Mouse (Mus musculus) embryonic facial prominence, embryonic 14.5 days (tissue): ENCODE data around the gene Atcay. TPM values are rescaled to one million over a fixed set of nuclear protein-coding genes. Genes with fewer than 3 reads are reported as not detected.
"Not testable (repeated sequence)": the region's sequence is repeated elsewhere in the genome, so short reads cannot be mapped to it uniquely, and the experiment has no call there.

Experiments used
- ATAC-seq: fragments of 200-750 bp; cut with Nextera tagmentation; 2 replicates; pipeline ENCODE4 v1.8.0; 2017; ENCODE audit warnings: low read depth, moderate number of reproducible peaks, moderate TSS enrichment
- DNase-seq: peaks from one replicate; pipeline ENCODE4 v3.0.0-alpha.2; 2015; ENCODE audit warnings: low spot score
- H3K27ac ChIP-seq: fragments of 300-500 bp; sonication (generic); replicated peaks from 2 replicates; pipeline ENCODE4 v1.5.1; 2014; ENCODE audit warnings: low read depth, mild to moderate bottlenecking, low read length, moderate library complexity
- H3K27me3 ChIP-seq: fragments of 300-500 bp; sonication (generic); replicated peaks from 2 replicates; pipeline ENCODE4 v1.6.1; 2014; ENCODE audit warnings: low read length; ENCODE audit not compliant: control insufficient read depth, insufficient read depth
- H3K36me3 ChIP-seq: fragments of 300-500 bp; sonication (generic); 2 replicates; pipeline ENCODE4 v1.6.1; 2014; ENCODE audit warnings: low read length, mixed read lengths; ENCODE audit not compliant: control insufficient read depth, insufficient read depth
- H3K4me1 ChIP-seq: fragments of 300-500 bp; sonication (generic); 2 replicates; pipeline ENCODE4 v1.6.1; 2014; ENCODE audit warnings: antibody characterized with exemption, low read length; ENCODE audit not compliant: control insufficient read depth, insufficient read depth
- H3K4me2 ChIP-seq: fragments of 300-500 bp; sonication (generic); 2 replicates; pipeline ENCODE4 v1.6.1; 2014; ENCODE audit warnings: low read depth, mild to moderate bottlenecking, low read length, moderate library complexity, mixed read lengths
- H3K4me3 ChIP-seq: fragments of 300-500 bp; sonication (generic); 2 replicates; pipeline ENCODE4 v1.5.1; 2014; ENCODE audit warnings: low read depth, mild to moderate bottlenecking, low read length
- H3K9ac ChIP-seq: fragments of 300-500 bp; sonication (generic); 2 replicates; pipeline ENCODE4 v1.6.1; 2014; ENCODE audit warnings: low read depth, mild to moderate bottlenecking, low read length, moderate library complexity, mixed read lengths
- H3K9me3 ChIP-seq: fragments of 300-500 bp; sonication (generic); 2 replicates; pipeline ENCODE4 v1.6.1; 2016; ENCODE audit warnings: low read length; ENCODE audit not compliant: control insufficient read depth
- WGBS: fragments of 180-500 bp; shearing (Covaris S2); extraction: QIAGEN DNeasy Blood & Tissue Kit; methylation state at CpG from one replicate; pipeline ENCODE4 v1.1.7; 2014; 5-methylcytosine and 5-hydroxymethylcytosine counted together
- polyA plus RNA-seq: library from polyadenylated mRNA; unstranded; fragments of >200 nt; fragmentation: Nextera tagmentation; extraction: Ambion mirVana; gene quantifications from 2 replicates; pipeline ENCODE4 v1.2.1, GENCODE M21; 2014

The Atcay gene
- polyA plus RNA-seq, 1 experiment from 2014 or later, result 2.4 TPM

DNA sequence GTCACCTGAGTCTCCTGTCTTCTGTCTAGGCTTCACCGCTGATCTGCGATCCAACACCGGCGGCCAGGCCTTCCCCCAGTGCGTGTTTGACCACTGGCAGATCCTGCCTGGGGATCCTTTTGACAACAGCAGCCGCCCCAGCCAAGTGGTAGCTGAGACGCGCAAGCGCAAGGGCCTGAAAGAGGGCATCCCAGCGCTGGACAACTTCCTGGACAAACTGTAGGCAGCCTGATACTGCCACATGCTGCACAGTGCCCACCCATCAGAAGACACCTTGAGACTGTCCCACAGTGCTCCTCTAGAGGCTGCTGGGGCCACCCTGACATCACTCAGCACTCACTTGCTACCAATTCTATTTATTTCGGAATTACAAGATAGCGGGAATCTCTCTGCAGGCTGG, 48.8 kb downstream of the Atcay start:
- WGBS, result 86% methylated on average over 11 of the region's 12 CpGs

DNA sequence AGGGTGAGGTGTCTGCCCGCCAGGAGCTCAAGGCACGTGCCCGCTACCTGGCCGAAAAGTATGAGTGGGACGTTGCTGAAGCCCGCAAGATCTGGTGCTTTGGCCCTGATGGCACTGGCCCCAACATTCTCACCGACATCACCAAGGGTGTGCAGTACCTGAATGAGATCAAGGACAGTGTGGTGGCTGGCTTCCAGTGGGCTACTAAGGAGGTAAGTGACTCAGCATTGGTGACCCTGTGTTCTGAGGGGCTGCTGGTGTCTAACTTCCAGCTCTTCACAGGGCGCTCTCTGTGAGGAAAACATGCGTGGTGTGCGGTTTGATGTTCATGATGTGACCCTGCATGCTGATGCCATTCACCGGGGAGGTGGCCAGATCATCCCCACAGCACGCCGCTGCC, 49.7 kb downstream of the Atcay start:
- WGBS, result 97% methylated on average over 13 of the region's 13 CpGs
- no peak overlapping the region for H3K27ac ChIP-seq

More for the DNA sequence above, 48.8 kb downstream of the Atcay start:
- H3K27ac ChIP-seq, result peak overlapping the region; percentile 30; the same call in 1 of the 2 replicates
- H3K9ac ChIP-seq, DNase-seq, H3K27me3 ChIP-seq, H3K4me2 ChIP-seq, H3K9me3 ChIP-seq, H3K4me3 ChIP-seq, ATAC-seq, H3K4me1 ChIP-seq: not testable (repeated sequence)
- H3K36me3 ChIP-seq, result peaks cover 78% of the 10 kb centered on the region

DNA sequence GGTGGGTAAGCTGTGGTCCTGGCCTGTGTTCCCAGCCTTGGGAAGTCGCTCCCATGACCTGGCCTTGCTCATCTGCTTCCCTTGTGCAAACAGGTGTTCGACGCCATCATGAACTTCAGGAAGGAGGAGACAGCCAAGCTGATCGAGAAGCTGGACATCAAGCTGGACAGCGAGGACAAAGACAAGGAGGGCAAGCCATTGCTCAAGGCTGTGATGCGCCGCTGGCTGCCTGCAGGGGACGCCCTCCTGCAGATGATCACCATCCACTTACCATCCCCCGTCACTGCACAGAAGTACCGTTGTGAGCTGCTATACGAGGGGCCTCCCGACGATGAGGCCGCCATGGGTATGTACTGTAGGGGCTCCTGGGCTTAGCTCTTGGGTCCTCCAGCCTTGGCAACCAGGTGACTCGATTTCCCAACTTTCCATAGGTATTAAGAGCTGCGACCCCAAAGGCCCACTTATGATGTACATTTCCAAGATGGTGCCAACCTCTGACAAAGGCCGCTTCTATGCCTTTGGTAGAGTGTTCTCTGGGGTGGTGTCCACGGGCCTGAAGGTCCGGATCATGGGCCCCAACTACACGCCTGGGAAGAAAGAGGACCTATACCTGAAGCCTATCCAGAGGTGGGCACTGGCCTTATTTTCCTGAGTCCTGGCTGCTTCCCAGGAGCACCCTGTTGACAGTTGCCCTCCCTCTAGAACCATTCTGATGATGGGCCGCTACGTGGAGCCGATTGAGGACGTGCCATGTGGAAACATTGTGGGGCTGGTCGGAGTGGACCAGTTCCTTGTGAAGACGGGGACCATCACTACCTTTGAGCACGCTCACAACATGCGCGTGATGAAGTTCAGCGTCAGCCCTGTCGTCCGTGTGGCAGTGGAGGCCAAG, 50.9 kb downstream of the Atcay start:
- no peaks in the 10 kb centered on the region for H3K9me3 ChIP-seq
- peak overlapping the region; percentile 33; the same call in 1 of the 2 replicates for H3K27ac ChIP-seq
- no peaks in the 10 kb centered on the region for H3K27me3 ChIP-seq
- no peak overlapping the region for H3K4me2 ChIP-seq
- no peak overlapping the region for H3K9ac ChIP-seq
- DNase-seq (no peak), ATAC-seq (no peak)
- peaks cover 63% of the 10 kb centered on the region for H3K36me3 ChIP-seq
- no peak overlapping the region for H3K4me3 ChIP-seq
- WGBS, result 89% methylated on average over 32 of the region's 32 CpGs
- peaks cover 3% of the 10 kb centered on the region; the same call in 1 of the 2 replicates for H3K4me1 ChIP-seq

More for the DNA sequence above, 49.7 kb downstream of the Atcay start:
- Histone ChIP-seq H3K36me3 (peaks cover 72% of the 10 kb centered on the region), H3K27me3 (no peaks in the 10 kb centered on the region), H3K4me3 (no peak overlapping the region), H3K4me1 (no peaks in the 10 kb centered on the region; the same call in 1 of the 2 replicates), H3K4me2 (no peak overlapping the region), H3K9ac (no peak overlapping the region), H3K9me3 (no peaks in the 10 kb centered on the region)
- ATAC-seq (no peak), DNase-seq (no peak)

DNA sequence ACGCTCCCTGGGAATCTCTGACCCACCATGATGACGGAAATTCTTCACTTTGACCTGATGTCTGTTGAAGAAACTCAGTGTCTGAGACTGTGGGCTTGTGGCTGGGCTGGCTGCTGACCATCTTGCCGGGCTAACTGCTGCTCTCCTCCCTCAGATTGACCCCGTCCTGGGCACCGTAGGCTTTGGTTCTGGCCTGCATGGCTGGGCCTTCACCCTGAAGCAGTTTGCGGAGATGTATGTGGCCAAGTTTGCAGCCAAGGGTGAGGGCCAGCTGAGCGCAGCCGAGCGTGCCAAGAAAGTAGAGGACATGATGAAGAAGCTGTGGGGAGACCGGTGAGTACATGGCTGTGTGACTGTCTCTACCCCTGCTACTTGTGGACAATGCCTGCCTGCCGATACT, 51.7 kb downstream of the Atcay start:
- Histone ChIP-seq H3K27me3 (no peaks in the 10 kb centered on the region), H3K4me1 (peaks cover 4% of the 10 kb centered on the region), H3K9ac (peak overlapping the region; percentile 98; the same call in 1 of the 2 replicates), H3K4me3 (no peak overlapping the region; the same call in 1 of the 2 replicates), H3K4me2 (no peak overlapping the region), H3K27ac (no peak overlapping the region; the same call in 1 of the 2 replicates), H3K36me3 (peaks cover 55% of the 10 kb centered on the region), H3K9me3 (no peaks in the 10 kb centered on the region)
- 95% methylated on average over 11 of the region's 11 CpGs for WGBS
- ATAC-seq, result no peak
- DNase-seq, result no peak

DNA sequence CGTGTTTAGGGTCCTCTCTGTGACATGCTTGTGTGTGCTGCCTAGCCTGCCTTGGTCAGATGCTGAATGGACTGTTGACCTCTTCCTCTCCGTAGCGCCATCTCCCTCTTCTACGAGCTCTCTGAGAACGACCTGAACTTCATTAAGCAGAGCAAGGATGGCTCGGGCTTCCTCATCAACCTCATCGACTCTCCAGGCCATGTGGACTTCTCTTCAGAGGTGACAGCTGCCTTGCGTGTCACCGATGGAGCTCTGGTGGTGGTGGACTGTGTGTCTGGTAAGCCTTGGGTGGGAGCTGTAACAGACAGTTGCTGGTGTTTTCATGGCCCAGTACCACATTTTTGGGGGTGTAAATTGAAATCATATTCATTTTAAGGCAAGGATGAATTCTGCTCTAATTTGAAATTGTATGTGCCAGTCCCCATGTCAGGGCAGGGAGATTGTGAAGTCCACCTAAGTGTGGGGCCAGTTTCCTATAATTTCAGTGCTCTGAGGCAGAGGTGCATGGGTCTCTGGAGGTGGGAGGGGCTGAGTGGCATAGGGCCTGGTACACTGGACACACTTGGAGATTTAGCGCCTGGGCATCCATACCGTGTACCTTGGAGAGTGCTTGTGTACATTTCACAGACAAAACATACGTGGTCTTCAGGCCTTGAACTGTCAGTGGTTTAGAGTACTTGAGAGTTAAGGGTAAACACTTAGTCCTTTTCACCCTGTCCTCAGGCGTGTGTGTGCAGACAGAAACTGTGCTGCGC, 52.5 kb downstream of the Atcay start:
- ATAC-seq (no peak), DNase-seq (no peak)
- Histone ChIP-seq H3K27ac (peak overlapping the region; percentile 88), H3K27me3 (no peaks in the 10 kb centered on the region), H3K9ac (peak overlapping the region; percentile 98), H3K36me3 (peaks cover 55% of the 10 kb centered on the region), H3K4me2 (peak overlapping the region; percentile 98), H3K4me1 (peaks cover 12% of the 10 kb centered on the region), H3K4me3 (peak overlapping the region; percentile 94), H3K9me3 (no peaks in the 10 kb centered on the region)
- 61% methylated on average over 14 of the region's 14 CpGs for WGBS

DNA sequence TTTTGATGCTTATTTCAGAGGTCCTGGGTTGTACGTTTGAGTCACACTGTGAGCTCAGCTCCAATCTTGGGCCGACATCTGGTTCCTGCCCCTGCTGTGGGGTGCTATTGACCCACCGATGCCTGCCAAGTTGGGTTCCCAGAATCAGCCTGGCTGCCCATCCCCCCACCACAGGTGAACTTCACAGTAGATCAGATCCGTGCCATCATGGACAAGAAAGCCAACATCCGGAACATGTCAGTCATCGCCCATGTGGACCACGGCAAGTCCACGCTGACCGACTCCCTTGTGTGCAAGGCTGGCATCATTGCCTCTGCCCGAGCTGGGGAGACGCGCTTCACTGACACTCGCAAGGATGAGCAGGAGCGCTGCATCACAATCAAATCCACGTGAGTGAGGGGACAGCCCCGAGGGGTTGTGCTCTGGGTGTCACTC, 53.1 kb downstream of the Atcay start:
- H3K36me3 ChIP-seq, result peaks cover 55% of the 10 kb centered on the region
- no peaks in the 10 kb centered on the region for H3K9me3 ChIP-seq
- 10% methylated on average over 16 of the region's 16 CpGs for WGBS
- ATAC-seq, result no peak
- H3K4me3 ChIP-seq, result peak overlapping the region; percentile 94
- H3K4me1 ChIP-seq, result peaks cover 15% of the 10 kb centered on the region
- no peak for DNase-seq
- H3K9ac ChIP-seq, result peak overlapping the region; percentile 98
- H3K27me3 ChIP-seq, result no peaks in the 10 kb centered on the region
- peak overlapping the region; percentile 98 for H3K4me2 ChIP-seq
- peak overlapping the region; percentile 88 for H3K27ac ChIP-seq

DNA sequence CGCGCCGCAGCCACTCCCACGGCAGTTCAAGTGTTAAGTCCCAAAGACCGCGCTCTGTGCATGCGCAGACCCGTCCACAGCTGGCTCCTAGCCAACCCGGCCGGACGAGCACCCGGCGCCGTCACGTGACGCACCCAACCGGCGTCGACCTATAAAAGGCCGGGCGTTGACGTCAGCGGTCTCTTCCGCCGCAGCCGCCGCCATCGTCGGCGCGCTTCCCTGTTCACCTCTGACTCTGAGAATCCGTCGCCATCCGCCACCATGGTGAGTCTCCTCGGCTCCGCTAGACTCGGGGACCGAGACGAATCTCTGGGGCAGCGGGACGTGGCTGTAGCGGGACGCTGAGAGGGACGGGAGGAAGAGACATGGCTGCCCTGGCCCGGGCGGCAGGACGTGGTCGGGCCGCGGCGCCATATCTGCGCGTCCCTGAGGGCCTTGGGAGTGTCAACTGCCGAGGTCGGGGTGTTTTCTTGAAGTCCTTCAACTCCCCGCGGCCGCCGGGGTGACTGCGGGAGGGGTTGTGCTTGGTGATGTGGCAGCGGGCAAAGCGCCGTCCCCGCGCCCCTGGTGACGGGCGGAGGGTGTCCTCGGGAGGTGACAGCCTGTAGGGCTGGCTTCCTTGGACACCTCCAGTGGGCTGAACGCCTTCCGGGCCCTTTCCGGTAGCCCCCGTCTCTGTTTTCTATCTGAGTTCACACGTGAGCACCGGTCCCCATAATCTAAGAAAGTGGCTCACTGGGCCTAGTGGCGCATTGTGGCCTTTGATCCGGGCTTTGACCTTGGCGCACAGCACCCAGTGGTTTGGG, 54.0 kb downstream of the Atcay start, which contains the start of gene Eef2:
Eef2 (plus strand) TSS at position 166 of the 806 bp plus-strand sequence.
- Histone ChIP-seq H3K36me3 (peaks cover 46% of the 10 kb centered on the region), H3K9ac (peak within 1 kb of the TSS; percentile 98), H3K27ac (peak within 1 kb of the TSS; percentile 88), H3K9me3 (no peaks in the 10 kb centered on the region), H3K4me1 (peaks cover 15% of the 10 kb centered on the region), H3K4me3 (peak within 1 kb of the TSS; percentile 94), H3K27me3 (no peaks in the 10 kb centered on the region), H3K4me2 (peak within 1 kb of the TSS; percentile 98)
- ATAC-seq (peak; percentile 79), DNase-seq (peak; percentile 99)
- 0% methylated on average over 60 of the region's 77 CpGs for WGBS
